Mouse (Mus musculus): ENCODE data around the gene 0610030E20Rik.

0610030E20Rik gene

GRCm38 (mm10) chr6:72392341-72392740, 45.2 kb downstream of the 0610030E20Rik start:
- DNase-seq (ENCODE audit: low read depth), result no peak

GRCm38 (mm10) chr6:72396837-72397251, 49.7 kb downstream of the 0610030E20Rik start:
- DNase-seq (ENCODE audit: low read depth), result no peak

GRCm38 (mm10) chr6:72399967-72400366, 52.9 kb downstream of the 0610030E20Rik start:
- DNase-seq (ENCODE audit: low read depth), result no peak

- peak; percentile 40 for DNase-seq (ENCODE audit: low read depth)
These were observed 54.8 kb downstream of the 0610030E20Rik start for GRCm38 (mm10) chr6:72401875-72402274.
